In genomic region chr17:43501223-43501622, GRCm38 (mm10) we compare ENCODE assay signal across 13 mouse cellular contexts. TPM values are rescaled to one million over a fixed set of nuclear protein-coding genes. Genes with fewer than 3 reads are reported as not detected.
"Had no signal": no experiment of that assay in that cellular context is flagged by ENCODE, and none has a peak within 500 bp of the region (broad histone marks: within the 10 kb centered on the region; RNA-seq: fewer than 3 reads in every experiment).

No protein-coding gene starts in this region.

- ATAC-seq: lung, postnatal 0 days had no signal

- DNase-seq: lung, adult 2 months; lung, postnatal 36 days; midbrain, embryonic 14.5 days; right cerebral cortex, postnatal 14 days; thymus, postnatal 4 days had no signal

- H3K4me3 ChIP-seq: left cerebral cortex, adult 2 months; limb, embryonic 10.5 days; liver, embryonic 15.5 days; midbrain, embryonic 10.5 days; neural tube, embryonic 12.5 days had no signal

- H3K27ac ChIP-seq: left cerebral cortex, adult 2 months; limb, embryonic 10.5 days; liver, embryonic 15.5 days; midbrain, embryonic 10.5 days; neural tube, embryonic 12.5 days had no signal

- H3K36me3 ChIP-seq: limb, embryonic 10.5 days; liver, embryonic 15.5 days; midbrain, embryonic 10.5 days; neural tube, embryonic 12.5 days had no signal

- H3K4me1 ChIP-seq: limb, embryonic 10.5 days; liver, embryonic 15.5 days; midbrain, embryonic 10.5 days; neural tube, embryonic 12.5 days had no signal

- H3K9me3 ChIP-seq: limb, embryonic 10.5 days; liver, embryonic 15.5 days; midbrain, embryonic 10.5 days; neural tube, embryonic 12.5 days had no signal

- H3K4me2 ChIP-seq: liver, embryonic 11.5 days; liver, embryonic 15.5 days; neural tube, embryonic 12.5 days had no signal

- H3K9ac ChIP-seq: liver, embryonic 15.5 days; neural tube, embryonic 12.5 days had no signal

- H3K27me3 ChIP-seq: liver, embryonic 15.5 days; neural tube, embryonic 12.5 days had no signal

RNA-seq across cellular contexts. Expression of gene Mep1a, which starts 1.4 kb away (rescaled TPM):
- polyA plus RNA-seq: limb, embryonic 10.5 days; liver, embryonic 11.5 days; lung, postnatal 0 days; midbrain, embryonic 10.5 days; neural tube, embryonic 12.5 days had no signal

RNA-seq across cellular contexts. Expression of gene Ankrd66, which starts 42.2 kb away (rescaled TPM):
- polyA plus RNA-seq: liver, embryonic 11.5 days; liver, embryonic 15.5 days; neural tube, embryonic 12.5 days; stomach, embryonic 16.5 days had no signal
